Mouse (Mus musculus) megakaryocyte, embryonic 14.5 days (primary cell): ENCODE measurements at regions not wholly inside any gene's neighbourhood (a gene's known extent, or its start where the extent isn't known, plus 50 kb on each side); places are given as distances from the start of the nearest gene placed in this dataset.

ENCODE experiments used
- FLI1 ChIP-seq: IDR thresholded peaks from 2 replicates; pipeline ENCODE4 v1.6.1; 2012; ENCODE audit warnings: low read length, inconsistent platforms, mixed read lengths
- GATA1 ChIP-seq: IDR thresholded peaks from 3 replicates; pipeline ENCODE4 v1.6.1; 2012; ENCODE audit warnings: mixed read lengths, low read length, inconsistent platforms, borderline replicate concordance

DNA sequence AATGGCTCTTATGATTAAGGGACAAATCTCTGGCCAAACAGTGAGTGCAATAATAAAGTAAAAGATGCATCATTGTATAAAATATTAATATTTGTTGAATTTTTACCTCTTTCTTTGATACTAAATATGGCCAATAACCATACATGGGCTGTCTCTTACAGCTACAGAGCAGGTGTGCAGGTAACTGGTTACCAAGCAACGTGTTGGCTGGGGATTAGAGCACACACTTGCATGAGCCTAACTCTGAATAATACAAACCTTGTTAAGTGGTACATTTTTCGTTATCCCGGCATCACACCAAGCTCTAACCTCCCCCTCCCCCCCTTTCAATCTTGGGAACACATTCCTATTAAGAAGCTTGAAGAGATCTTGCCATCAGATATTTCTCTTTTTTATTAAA lies 111.2 kb downstream of the Nedd1 start:
- no peak for TF ChIP-seq FLI1
- TF ChIP-seq GATA1: no peak
